Mouse (Mus musculus): ENCODE measurements around the gene Ccdc96.

The Ccdc96 gene

GRCm38 (mm10) chr5:36525216-36525615 is 40.8 kb downstream of the Ccdc96 start:
- DNase-seq (ENCODE audit: low spot score) = no peak

- DNase-seq (ENCODE audit: low spot score) = peak; percentile 70
Observed at GRCm38 (mm10) chr5:36526274-36526673, 41.9 kb downstream of the Ccdc96 start.

DNA sequence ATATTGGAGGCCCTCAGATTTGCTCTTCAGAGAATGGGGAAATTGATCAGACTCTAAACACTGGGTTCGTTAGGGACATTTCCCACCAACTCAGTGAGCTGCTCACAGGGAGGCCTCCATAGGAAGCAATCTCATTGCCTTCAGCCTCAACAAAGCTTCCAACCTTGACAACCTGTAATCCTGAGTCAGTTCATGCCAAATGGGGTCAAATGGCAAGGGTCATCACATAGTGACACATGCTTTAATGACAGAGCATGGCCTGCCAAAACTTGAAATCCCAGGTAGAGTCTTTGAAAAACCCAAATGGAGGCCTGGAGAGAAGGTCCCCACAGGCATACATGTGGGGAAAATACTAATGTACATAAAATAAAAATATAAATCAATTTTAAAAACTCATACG is 42.5 kb downstream of the Ccdc96 start:
- DNase-seq (ENCODE audit: low spot score) = no peak

- DNase-seq (ENCODE audit: low spot score) = no peak
Observed at GRCm38 (mm10) chr5:36529698-36530097, 45.3 kb downstream of the Ccdc96 start.

DNA sequence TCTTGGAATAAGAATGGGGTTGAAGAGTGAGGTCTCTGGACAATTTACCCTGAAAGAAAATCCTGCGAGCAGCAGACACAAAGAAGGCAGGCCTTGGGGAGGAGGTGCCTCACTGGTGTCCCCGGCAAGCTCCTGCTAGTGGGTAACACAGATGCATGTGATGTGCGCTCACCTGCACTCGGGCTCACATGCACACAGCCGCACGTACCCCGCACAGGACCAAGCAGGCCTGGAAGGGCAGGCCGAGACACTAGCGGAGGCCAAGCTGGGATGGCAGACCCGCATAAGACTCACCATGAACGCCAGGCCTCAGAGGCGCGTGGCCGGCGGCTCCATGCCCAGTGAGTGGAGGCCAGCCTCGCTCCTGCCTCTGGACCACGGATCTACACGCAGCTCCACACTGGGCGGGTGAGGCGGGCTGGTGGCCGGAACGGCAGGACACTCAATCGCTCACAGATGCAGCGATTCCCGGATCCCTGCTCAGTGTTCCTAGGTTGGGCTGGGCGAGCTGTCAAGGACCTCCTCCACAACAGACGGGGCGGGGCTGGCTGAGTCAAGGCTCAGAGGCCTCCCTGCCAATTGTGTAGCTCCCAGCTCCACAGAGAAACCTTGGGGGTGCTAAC is 45.9 kb downstream of the Ccdc96 start:
- DNase-seq (ENCODE audit: low spot score) = peak; percentile 94

- no peak for DNase-seq (ENCODE audit: low spot score)
Observed at GRCm38 (mm10) chr5:36534455-36535030, 50.2 kb downstream of the Ccdc96 start.

DNA sequence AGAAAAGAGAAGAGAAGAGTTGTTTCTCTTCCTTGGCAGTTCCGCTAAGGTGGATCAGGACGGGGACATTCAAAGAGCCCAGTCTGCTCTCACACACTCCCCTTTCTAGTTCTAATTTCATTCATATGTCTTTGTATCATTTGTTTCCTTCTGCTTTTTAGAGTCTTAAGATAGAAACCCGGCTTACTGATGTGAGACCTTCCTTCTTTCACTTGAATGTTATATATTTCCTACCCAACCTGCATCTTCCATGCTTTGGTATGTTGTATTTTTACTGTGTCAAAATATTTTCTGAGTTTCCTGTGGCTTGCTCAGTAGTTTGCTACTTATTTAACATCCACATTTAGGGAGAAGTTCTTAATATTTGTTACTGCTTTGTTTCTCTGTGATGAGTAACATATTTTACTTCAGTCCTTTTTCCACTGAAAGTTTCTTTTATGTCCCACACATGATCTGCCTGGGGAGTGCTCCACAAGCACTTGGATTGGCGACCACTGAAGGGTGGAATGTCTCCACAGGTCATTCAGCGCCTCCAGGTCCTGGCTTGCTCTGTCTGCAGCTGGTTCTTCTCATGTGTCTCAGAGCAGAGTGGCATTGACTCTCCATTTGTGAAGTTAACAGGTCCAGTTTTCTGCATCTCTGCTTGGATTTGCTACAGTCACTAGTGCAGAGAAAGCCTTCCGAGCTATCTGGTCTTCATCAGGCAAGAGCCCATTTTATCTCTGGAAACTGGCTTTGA is 51.2 kb downstream of the Ccdc96 start:
- DNase-seq (ENCODE audit: low spot score) = no peak

DNA sequence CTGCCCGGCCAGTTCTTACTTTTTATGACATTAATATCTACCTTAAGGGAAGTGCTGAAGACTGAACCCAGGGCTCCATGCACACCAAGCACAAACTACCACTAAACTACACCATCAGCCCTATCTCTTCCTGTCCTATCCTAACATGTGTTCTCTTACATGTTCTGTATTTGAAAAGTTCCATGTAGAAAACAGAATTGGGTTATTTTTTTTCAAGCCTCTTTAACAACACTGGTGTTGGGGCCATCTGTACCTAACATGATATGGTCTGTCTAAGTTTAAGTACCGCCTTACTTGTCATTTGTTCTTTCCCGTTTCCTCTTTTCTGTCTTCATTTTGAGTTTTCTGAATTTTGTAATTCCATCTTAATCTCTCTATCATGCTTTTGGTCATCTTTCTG is 52.0 kb downstream of the Ccdc96 start:
- DNase-seq (ENCODE audit: low spot score) = no peak

All from adipocyte (in vitro differentiated cells).